Mouse (Mus musculus) hindbrain, postnatal 0 days (tissue): ENCODE measurements around the gene Secisbp2. TPM values are rescaled to one million over a fixed set of nuclear protein-coding genes. Genes with fewer than 3 reads are reported as not detected.
A peak's percentile ranks its signal among the peaks of the same experiment; 100 is the strongest.
"Not testable (repeated sequence)": the region's sequence is repeated elsewhere in the genome, so short reads cannot be mapped to it uniquely, and the experiment has no call there.

Source experiments
- ATAC-seq: fragments of 200-750 bp; cut with Nextera tagmentation; 2 replicates; pipeline ENCODE4 v1.8.0; 2017; ENCODE audit warnings: mild to moderate bottlenecking, moderate TSS enrichment, moderate library complexity
- DNase-seq: peaks from one replicate; pipeline ENCODE4 v3.0.0-alpha.2; 2015; ENCODE audit warnings: low spot score
- H3K27ac ChIP-seq: fragments of 300-500 bp; sonication (generic); 2 replicates; pipeline ENCODE4 v1.5.1; 2014; ENCODE audit warnings: mild to moderate bottlenecking
- H3K27me3 ChIP-seq: fragments of 300-500 bp; sonication (generic); 2 replicates; pipeline ENCODE4 v1.6.1; 2014; ENCODE audit warnings: low read length, mixed read lengths; ENCODE audit not compliant: insufficient read depth
- H3K36me3 ChIP-seq: fragments of 300-500 bp; sonication (generic); 2 replicates; pipeline ENCODE4 v1.6.1; 2014; ENCODE audit warnings: low read length, mixed read lengths; ENCODE audit not compliant: insufficient read depth
- H3K4me1 ChIP-seq: fragments of 300-500 bp; sonication (generic); 2 replicates; pipeline ENCODE4 v1.6.1; 2014; ENCODE audit warnings: antibody characterized with exemption, low read length, mixed read lengths; ENCODE audit not compliant: insufficient read depth
- H3K4me2 ChIP-seq: fragments of 300-500 bp; sonication (generic); 2 replicates; pipeline ENCODE4 v1.6.1; 2014; ENCODE audit warnings: low read depth, mild to moderate bottlenecking, low read length, moderate library complexity, mixed read lengths
- H3K4me3 ChIP-seq: fragments of 300-500 bp; sonication (generic); 2 replicates; pipeline ENCODE4 v1.5.1; 2014; ENCODE audit warnings: low read length
- H3K9ac ChIP-seq: fragments of 300-500 bp; sonication (generic); replicated peaks from 2 replicates; pipeline ENCODE4 v1.6.1; 2014; ENCODE audit warnings: mild to moderate bottlenecking, low read length, moderate library complexity, mixed read lengths
- H3K9me3 ChIP-seq: fragments of 300-500 bp; sonication (generic); 2 replicates; pipeline ENCODE4 v1.6.1; 2016; ENCODE audit warnings: low read length, mixed read lengths
- CTCF ChIP-seq: IDR thresholded peaks from 2 replicates; pipeline ENCODE4 v1.5.1; 2016; ENCODE audit warnings: antibody characterized with exemption, control low read depth, low read depth
- WGBS: fragments of 180-500 bp; shearing (Covaris S2); extraction: QIAGEN DNeasy Blood & Tissue Kit; methylation state at CpG from one replicate; pipeline ENCODE4 v1.1.7; 2014; 5-methylcytosine and 5-hydroxymethylcytosine counted together
- polyA plus RNA-seq: library from polyadenylated mRNA; unstranded; fragments of >200 nt; fragmentation: Nextera tagmentation; extraction: Ambion mirVana; gene quantifications from 2 replicates; pipeline ENCODE4 v1.2.1, GENCODE M21; 2015
- total RNA-seq: library from RNA; depleted of rRNA; stranded (reverse); fragments of >200 nt; gene quantifications from 2 replicates; pipeline ENCODE4 v1.2.3, GENCODE M21; 2014

Gene Secisbp2
- total and polyA plus RNA-seq, 2 experiments from 2014 or later: 13.7 to 21.8 TPM

- TF ChIP-seq CTCF: no peak
- Histone ChIP-seq H3K4me2 (no peak overlapping the region), H3K9me3 (no peaks in the 10 kb centered on the region), H3K4me3 (no peak overlapping the region), H3K27me3 (no peaks in the 10 kb centered on the region), H3K4me1 (no peaks in the 10 kb centered on the region), H3K9ac (no peak overlapping the region), H3K27ac (no peak overlapping the region), H3K36me3 (no peaks in the 10 kb centered on the region)
- no peak for ATAC-seq
- WGBS: 85% methylated on average over 2 of the region's 2 CpGs
- DNase-seq: no peak
Measured at GRCm38 (mm10) chr13:51623678-51624077, 27.8 kb upstream of the Secisbp2 start.

- Histone ChIP-seq H3K9me3 (no peaks in the 10 kb centered on the region), H3K4me1 (no peaks in the 10 kb centered on the region), H3K27ac (no peak overlapping the region), H3K36me3 (no peaks in the 10 kb centered on the region), H3K4me3 (no peak overlapping the region), H3K4me2 (no peak overlapping the region), H3K9ac (no peak overlapping the region), H3K27me3 (no peaks in the 10 kb centered on the region)
- WGBS: 90% methylated on average over 6 of the region's 6 CpGs
- TF ChIP-seq CTCF: no peak
- no peak for ATAC-seq
- DNase-seq: no peak
Measured at GRCm38 (mm10) chr13:51628273-51628848, 23.1 kb upstream of the Secisbp2 start.

DNA sequence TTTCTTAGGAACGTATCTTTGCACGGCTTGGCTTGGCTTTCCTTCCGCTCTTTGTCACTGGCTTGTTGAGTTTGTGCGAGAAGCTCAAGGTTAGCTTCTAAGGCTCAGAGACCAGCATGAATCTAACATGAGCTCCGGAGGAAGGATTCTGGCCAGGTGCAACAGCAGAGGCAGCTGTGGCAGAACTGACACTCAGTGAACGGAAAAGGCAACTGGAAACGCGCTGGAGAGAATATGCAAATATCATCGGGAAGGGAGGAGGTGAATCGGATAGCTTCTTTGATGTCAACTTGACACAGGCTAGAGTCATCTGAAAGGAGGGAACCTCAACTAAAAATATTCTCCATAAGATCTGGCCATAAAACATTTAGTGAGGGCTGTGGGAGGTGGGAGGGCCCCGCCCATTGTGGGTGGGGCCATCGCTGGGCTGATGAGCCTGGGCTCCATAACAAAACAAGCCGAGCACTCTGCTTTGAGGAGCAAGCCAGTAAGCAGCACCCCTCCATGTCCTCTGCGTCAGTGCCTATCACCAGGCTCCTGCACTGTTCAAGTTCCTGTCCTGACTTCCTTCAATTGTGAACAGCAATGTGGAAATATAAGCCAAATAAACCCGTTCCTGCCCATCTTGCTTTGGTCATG is 20.0 kb upstream of the Secisbp2 start:
- Histone ChIP-seq H3K36me3 (no peaks in the 10 kb centered on the region), H3K9me3 (no peaks in the 10 kb centered on the region), H3K4me1 (no peaks in the 10 kb centered on the region), H3K9ac (no peak overlapping the region), H3K27ac (no peak overlapping the region), H3K4me3 (no peak overlapping the region), H3K27me3 (no peaks in the 10 kb centered on the region), H3K4me2 (no peak overlapping the region)
- DNase-seq: no peak
- TF ChIP-seq CTCF: no peak
- 80% methylated on average over 15 of the region's 15 CpGs for WGBS
- no peak for ATAC-seq

GRCm38 (mm10) chr13:51632560-51633218 is 18.8 kb upstream of the Secisbp2 start:
- Histone ChIP-seq H3K4me3 (no peak overlapping the region), H3K4me2 (no peak overlapping the region), H3K4me1 (no peaks in the 10 kb centered on the region), H3K9ac (no peak overlapping the region), H3K27me3 (no peaks in the 10 kb centered on the region), H3K36me3 (no peaks in the 10 kb centered on the region), H3K27ac (no peak overlapping the region), H3K9me3 (no peaks in the 10 kb centered on the region)
- DNase-seq (no peak), ATAC-seq (no peak)
- TF ChIP-seq CTCF: no peak
- 83% methylated on average over 5 of the region's 5 CpGs for WGBS

GRCm38 (mm10) chr13:51635384-51635783 is 16.1 kb upstream of the Secisbp2 start:
- not testable (repeated sequence) for H3K4me2 ChIP-seq, H3K36me3 ChIP-seq, H3K9ac ChIP-seq, H3K9me3 ChIP-seq, DNase-seq, H3K27me3 ChIP-seq, H3K4me1 ChIP-seq, H3K27ac ChIP-seq, H3K4me3 ChIP-seq, ATAC-seq
- whole genome bisulfite sequencing: 60% methylated on average over 4 of the region's 9 CpGs

GRCm38 (mm10) chr13:51638958-51639357 is 12.5 kb upstream of the Secisbp2 start:
- Histone ChIP-seq H3K4me1 (no peaks in the 10 kb centered on the region), H3K4me2 (no peak overlapping the region), H3K9me3 (no peaks in the 10 kb centered on the region), H3K4me3 (no peak overlapping the region), H3K27me3 (no peaks in the 10 kb centered on the region), H3K27ac (no peak overlapping the region), H3K36me3 (no peaks in the 10 kb centered on the region), H3K9ac (no peak overlapping the region)
- 93% methylated on average over 4 of the region's 4 CpGs for WGBS
- DNase-seq: no peak
- ATAC-seq: no peak
- TF ChIP-seq CTCF: peak; percentile 23; the same call in 1 of the 2 replicates

- H3K4me2 ChIP-seq: no peak overlapping the region
Measured at GRCm38 (mm10) chr13:51641424-51641823, 10.1 kb upstream of the Secisbp2 start.

More at GRCm38 (mm10) chr13:51641424-51641823, 10.1 kb upstream of the Secisbp2 start:
- H3K9ac ChIP-seq: no peak overlapping the region
- DNase-seq (no peak), ATAC-seq (no peak)
- no peak overlapping the region for H3K4me3 ChIP-seq
- WGBS: 90% methylated on average over 3 of the region's 3 CpGs
- H3K9me3 ChIP-seq: no peaks in the 10 kb centered on the region
- H3K36me3 ChIP-seq: no peaks in the 10 kb centered on the region
- TF ChIP-seq CTCF: no peak
- peaks cover 3% of the 10 kb centered on the region; the same call in 1 of the 2 replicates for H3K4me1 ChIP-seq
- no peak overlapping the region for H3K27ac ChIP-seq
- H3K27me3 ChIP-seq: no peaks in the 10 kb centered on the region
